Mouse (Mus musculus): Measurements from ENCODE around the gene Notch1. TPM values are rescaled to one million over a fixed set of nuclear protein-coding genes. Genes with fewer than 3 reads are reported as not detected.
A peak's percentile ranks its signal among the peaks of the same experiment; 100 is the strongest.

Notch1 gene
- polyA plus RNA-seq, 1 experiment from 2014 or later: 11.8 TPM

DNA sequence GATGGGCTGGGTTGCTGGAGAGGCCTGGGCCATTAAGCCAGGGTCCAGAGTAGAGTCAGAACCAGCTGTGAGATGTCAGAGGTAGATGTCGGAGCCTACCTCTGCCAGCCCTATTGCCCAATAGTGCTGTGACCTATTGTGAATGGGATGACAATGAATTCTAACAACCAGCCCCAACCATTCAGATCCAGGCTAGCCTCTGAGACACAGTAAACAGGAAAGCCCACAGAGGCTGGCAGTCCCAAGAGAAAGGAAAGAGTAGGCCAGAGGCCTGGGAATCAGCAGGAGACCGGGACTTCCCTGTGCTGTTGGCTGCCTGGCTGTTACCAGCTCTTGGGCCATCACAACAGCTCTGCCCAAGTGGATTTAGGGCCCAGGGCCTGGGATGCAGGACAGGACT, 1.1 kb downstream of the Notch1 start:
- Histone ChIP-seq H3K9me3 (ENCODE audit: low read length) (no peaks in the 10 kb centered on the region), H3K27ac (ENCODE audit: low read length) (peak overlapping the region; percentile 80), H3K27me3 (replicated peaks; ENCODE audit: insufficient read depth, low read length) (no peaks in the 10 kb centered on the region), H3K9ac (replicated peaks; ENCODE audit: low read depth) (no peak overlapping the region), H3K4me1 (ENCODE audit: insufficient read depth, low read depth, low read length) (peaks cover 8% of the 10 kb centered on the region; the same call in 1 of the 2 replicates), H3K4me3 (ENCODE audit: low read depth, low read length) (no peak overlapping the region), H3K4me2 (replicated peaks; ENCODE audit: low read depth, low read length) (no peak overlapping the region), H3K36me3 (ENCODE audit: insufficient read depth, low read length) (no peaks in the 10 kb centered on the region)
- DNase-seq (ENCODE audit: low spot score) (peak; percentile 76), ATAC-seq (peak; percentile 80)
- WGBS: 50% methylated on average over 2 of the region's 2 CpGs
- TF ChIP-seq EP300 (IDR thresholded peaks at IDR 0.05): no peak; the same call in 1 of the 2 replicates
- TF ChIP-seq CTCF (IDR thresholded peaks at IDR 0.05): no peak

DNA sequence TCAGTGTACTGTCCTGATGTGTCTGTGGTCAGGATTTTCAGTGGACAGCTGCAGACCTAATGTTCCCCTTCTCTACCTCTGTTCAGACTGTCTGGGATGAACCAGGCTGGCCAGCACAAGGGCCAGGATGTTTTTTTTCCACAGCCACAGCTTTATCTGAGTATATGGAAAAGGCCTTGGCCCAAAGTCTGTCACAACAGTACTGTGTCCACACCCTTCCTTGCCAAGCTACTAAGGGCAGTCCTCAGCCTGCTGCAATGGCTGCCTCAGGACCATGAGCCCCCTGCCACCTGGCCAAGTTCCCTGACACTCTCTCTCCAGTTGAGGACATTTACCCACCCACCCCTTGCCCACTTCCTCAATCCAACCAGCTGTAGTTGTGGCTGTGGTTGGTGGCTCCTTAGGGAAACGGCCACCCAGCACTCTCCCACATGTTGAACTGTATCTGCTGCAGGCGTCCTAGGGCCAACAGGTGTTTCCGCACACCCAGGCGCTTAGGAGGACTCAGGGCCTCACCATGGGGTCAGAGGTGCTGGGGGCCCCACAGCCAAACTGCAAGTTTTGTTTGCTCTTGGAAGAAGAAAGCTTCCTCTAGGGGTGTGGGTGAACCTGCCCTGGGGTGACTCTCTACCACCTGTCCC, 3.2 kb downstream of the Notch1 start:
- H3K9ac ChIP-seq (replicated peaks; ENCODE audit: low read depth): no peak overlapping the region
- peaks cover 13% of the 10 kb centered on the region for H3K4me1 ChIP-seq (ENCODE audit: insufficient read depth, low read depth, low read length)
- H3K4me2 ChIP-seq (replicated peaks; ENCODE audit: low read depth, low read length): no peak overlapping the region
- no peak overlapping the region for H3K27ac ChIP-seq (ENCODE audit: low read length)
- no peak overlapping the region for H3K4me3 ChIP-seq (ENCODE audit: low read depth, low read length)
- ATAC-seq (no peak), DNase-seq (ENCODE audit: low spot score) (no peak)
- TF ChIP-seq EP300 (IDR thresholded peaks at IDR 0.05): no peak
- no peak for TF ChIP-seq CTCF (IDR thresholded peaks at IDR 0.05)
- no peaks in the 10 kb centered on the region for H3K27me3 ChIP-seq (replicated peaks; ENCODE audit: insufficient read depth, low read length)
- no peaks in the 10 kb centered on the region for H3K36me3 ChIP-seq (ENCODE audit: insufficient read depth, low read length)
- 75% methylated on average over 4 of the region's 4 CpGs for WGBS
- no peaks in the 10 kb centered on the region for H3K9me3 ChIP-seq (ENCODE audit: low read length)

DNA sequence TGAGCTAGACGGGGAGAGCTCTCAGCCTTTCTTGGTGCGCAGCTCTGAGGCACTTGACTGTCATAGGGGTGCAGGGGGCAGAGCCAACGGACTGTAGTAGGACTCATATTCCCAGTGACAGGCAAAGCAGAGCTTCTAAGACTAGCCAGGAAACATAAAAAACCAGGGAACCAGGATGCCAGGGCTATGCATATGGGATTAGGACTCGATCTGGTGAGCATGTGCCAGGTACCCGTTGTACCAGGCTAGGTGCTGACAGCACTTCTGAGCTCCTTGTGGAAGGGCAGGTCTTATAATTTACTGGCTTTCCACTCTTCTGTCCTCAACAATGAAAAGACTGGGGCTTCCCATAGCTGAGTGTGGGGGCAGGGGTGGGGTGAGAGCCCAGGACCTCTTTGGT, 7.8 kb downstream of the Notch1 start:
- Histone ChIP-seq H3K4me1 (ENCODE audit: insufficient read depth, low read depth, low read length) (peaks cover 19% of the 10 kb centered on the region), H3K9me3 (ENCODE audit: low read length) (no peaks in the 10 kb centered on the region), H3K27ac (ENCODE audit: low read length) (peak overlapping the region; percentile 82), H3K27me3 (replicated peaks; ENCODE audit: insufficient read depth, low read length) (no peaks in the 10 kb centered on the region), H3K9ac (replicated peaks; ENCODE audit: low read depth) (no peak overlapping the region), H3K4me3 (ENCODE audit: low read depth, low read length) (no peak overlapping the region), H3K36me3 (ENCODE audit: insufficient read depth, low read length) (no peaks in the 10 kb centered on the region), H3K4me2 (replicated peaks; ENCODE audit: low read depth, low read length) (no peak overlapping the region)
- ATAC-seq (no peak), DNase-seq (ENCODE audit: low spot score) (no peak)
- 60% methylated on average over 5 of the region's 5 CpGs for WGBS
- TF ChIP-seq EP300 (IDR thresholded peaks at IDR 0.05): no peak
- no peak for TF ChIP-seq CTCF (IDR thresholded peaks at IDR 0.05)

DNA sequence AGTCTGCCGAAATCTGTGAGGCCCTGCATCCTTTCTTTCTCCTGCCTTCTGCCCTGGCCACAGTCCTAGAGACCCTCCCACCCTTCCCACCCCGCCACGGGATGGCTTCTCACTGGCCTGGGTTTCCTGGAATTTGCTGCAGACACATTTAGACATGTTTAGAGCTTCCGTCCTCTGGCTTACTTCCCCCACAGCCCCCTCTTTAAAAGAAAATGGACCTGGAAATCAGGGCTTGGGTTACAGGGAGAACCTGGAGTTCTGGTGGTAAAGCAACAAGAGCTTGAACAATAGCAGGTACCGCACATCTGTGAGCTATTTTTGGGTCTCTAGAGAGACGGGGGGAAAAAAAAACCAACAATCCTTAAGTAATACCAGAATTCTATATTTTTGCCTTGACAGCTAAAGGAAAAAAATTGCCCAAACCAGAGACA, 8.5 kb downstream of the Notch1 start:
- no peak overlapping the region for H3K4me3 ChIP-seq (ENCODE audit: low read depth, low read length)

DNA sequence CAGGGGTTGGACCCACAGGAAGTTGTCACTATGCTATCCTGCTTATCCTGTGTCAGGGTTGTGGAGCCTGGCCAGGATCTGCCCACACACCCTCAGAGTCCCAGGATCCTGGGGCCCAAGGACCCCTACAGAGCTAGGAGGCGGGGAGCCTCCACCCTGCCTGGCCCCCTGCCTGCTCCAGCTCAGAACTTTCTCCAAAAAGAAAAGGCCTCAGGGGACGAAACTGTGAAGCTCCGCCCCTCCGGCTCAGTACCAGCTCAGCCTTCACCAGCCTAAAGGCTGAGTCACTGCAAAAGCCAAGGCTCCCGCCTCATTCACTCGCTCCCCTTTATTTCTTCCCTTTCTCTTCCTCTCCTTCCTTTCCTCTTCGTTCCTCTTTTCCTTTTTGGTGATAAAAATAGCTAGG, 9.0 kb downstream of the Notch1 start:
- Histone ChIP-seq H3K4me3 (ENCODE audit: low read depth, low read length) (no peak overlapping the region), H3K9me3 (ENCODE audit: low read length) (no peaks in the 10 kb centered on the region), H3K36me3 (ENCODE audit: insufficient read depth, low read length) (no peaks in the 10 kb centered on the region), H3K4me2 (replicated peaks; ENCODE audit: low read depth, low read length) (peak overlapping the region; percentile 12; the same call in 1 of the 2 replicates), H3K27me3 (replicated peaks; ENCODE audit: insufficient read depth, low read length) (no peaks in the 10 kb centered on the region), H3K9ac (replicated peaks; ENCODE audit: low read depth) (no peak overlapping the region), H3K4me1 (ENCODE audit: insufficient read depth, low read depth, low read length) (peaks cover 19% of the 10 kb centered on the region), H3K27ac (ENCODE audit: low read length) (peak overlapping the region; percentile 82)
- TF ChIP-seq EP300 (IDR thresholded peaks at IDR 0.05): 0 out of 2 replicates have a peak, but pooled peaks have one; percentile 4
- no peak for TF ChIP-seq CTCF (IDR thresholded peaks at IDR 0.05)
- peak; percentile 90 for DNase-seq (ENCODE audit: low spot score)
- WGBS: 8% methylated on average over 7 of the region's 7 CpGs
- peak; percentile 27 for ATAC-seq

More for the DNA sequence above, 8.5 kb downstream of the Notch1 start:
- Histone ChIP-seq H3K27me3 (replicated peaks; ENCODE audit: insufficient read depth, low read length) (no peaks in the 10 kb centered on the region), H3K27ac (ENCODE audit: low read length) (peak overlapping the region; percentile 82), H3K4me1 (ENCODE audit: insufficient read depth, low read depth, low read length) (peaks cover 19% of the 10 kb centered on the region), H3K9ac (replicated peaks; ENCODE audit: low read depth) (no peak overlapping the region), H3K4me2 (replicated peaks; ENCODE audit: low read depth, low read length) (peak overlapping the region; percentile 12; the same call in 1 of the 2 replicates), H3K9me3 (ENCODE audit: low read length) (no peaks in the 10 kb centered on the region), H3K36me3 (ENCODE audit: insufficient read depth, low read length) (no peaks in the 10 kb centered on the region)
- 13% methylated on average over 6 of the region's 6 CpGs for WGBS
- ATAC-seq (peak; percentile 12; the same call in 1 of the 2 replicates), DNase-seq (ENCODE audit: low spot score) (peak; percentile 74)
- TF ChIP-seq CTCF (IDR thresholded peaks at IDR 0.05) (no peak), EP300 (IDR thresholded peaks at IDR 0.05) (no peak)

DNA sequence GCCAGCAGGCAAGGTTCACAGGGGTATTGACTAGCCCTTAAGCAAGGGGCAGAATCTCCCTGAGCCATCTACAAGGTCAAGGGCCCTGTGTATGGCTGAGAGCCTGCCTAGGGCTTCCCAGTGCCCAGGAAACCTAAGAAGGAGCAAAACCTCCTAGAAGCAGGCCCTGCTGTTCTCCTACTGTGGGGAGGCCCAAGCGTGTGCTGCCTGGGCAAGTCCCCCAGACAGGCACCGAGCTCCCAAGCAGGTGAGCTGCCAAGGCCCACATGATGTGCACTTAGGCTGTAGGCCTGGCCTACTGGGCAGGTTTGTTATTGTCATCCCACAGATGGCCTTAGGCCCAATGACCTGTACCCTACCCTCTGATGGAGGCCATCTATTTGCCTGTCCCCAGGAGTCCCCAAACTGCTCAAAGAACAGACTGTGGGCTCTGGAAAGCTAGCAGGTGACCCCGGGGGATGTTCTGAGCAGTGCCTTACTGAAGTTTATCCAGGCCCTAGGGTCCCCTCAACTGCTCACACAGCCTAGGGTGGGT, 9.7 kb downstream of the Notch1 start:
- Histone ChIP-seq H3K4me2 (replicated peaks; ENCODE audit: low read depth, low read length) (no peak overlapping the region), H3K4me3 (ENCODE audit: low read depth, low read length) (no peak overlapping the region), H3K9ac (replicated peaks; ENCODE audit: low read depth) (no peak overlapping the region), H3K9me3 (ENCODE audit: low read length) (no peaks in the 10 kb centered on the region), H3K4me1 (ENCODE audit: insufficient read depth, low read depth, low read length) (peaks cover 20% of the 10 kb centered on the region), H3K36me3 (ENCODE audit: insufficient read depth, low read length) (no peaks in the 10 kb centered on the region), H3K27me3 (replicated peaks; ENCODE audit: insufficient read depth, low read length) (no peaks in the 10 kb centered on the region), H3K27ac (ENCODE audit: low read length) (peak overlapping the region; percentile 82)
- TF ChIP-seq EP300 (IDR thresholded peaks at IDR 0.05) (no peak), CTCF (IDR thresholded peaks at IDR 0.05) (no peak)
- DNase-seq (ENCODE audit: low spot score) (no peak), ATAC-seq (no peak)
- 82% methylated on average over 3 of the region's 3 CpGs for WGBS

Data from lung, postnatal 0 days (tissue).